Mouse (Mus musculus) induced T-regulatory cell, adult 2 months (primary cell): Measurements from ENCODE around the gene Bola2.

Source experiments
- DNase-seq: peaks from one replicate; pipeline ENCODE4 v3.0.0-alpha.2; 2012; ENCODE audit warnings: low read depth

Bola2 gene

GRCm38 (mm10) chr7:126689021-126689420, 6.2 kb upstream of the Bola2 start:
- no peak for DNase-seq

- DNase-seq: no peak
These were observed 4.5 kb upstream of the Bola2 start for GRCm38 (mm10) chr7:126690737-126691136.

GRCm38 (mm10) chr7:126691676-126692075, 3.5 kb upstream of the Bola2 start:
- DNase-seq: no peak

GRCm38 (mm10) chr7:126692426-126692825, 2.8 kb upstream of the Bola2 start:
- DNase-seq: peak; percentile 9

GRCm38 (mm10) chr7:126693256-126693655, 1.9 kb upstream of the Bola2 start:
- DNase-seq: peak; percentile 96

GRCm38 (mm10) chr7:126693781-126694180, 1.4 kb upstream of the Bola2 start:
- no peak for DNase-seq

GRCm38 (mm10) chr7:126694441-126695051, 655 bp upstream of the Bola2 start:
- peak; percentile 32 for DNase-seq

GRCm38 (mm10) chr7:126695631-126696207, 518 bp downstream of the Bola2 start, which contains the start of gene Slx1b:
Gene Slx1b (minus strand): TSS chr7:126695784.
- DNase-seq: peak; percentile 96

- no peak for DNase-seq
These were observed 1.1 kb downstream of the Bola2 start for GRCm38 (mm10) chr7:126696303-126696702.

GRCm38 (mm10) chr7:126696886-126697285, 1.7 kb downstream of the Bola2 start:
- DNase-seq: peak; percentile 63

GRCm38 (mm10) chr7:126697838-126698237, 2.6 kb downstream of the Bola2 start:
- DNase-seq: no peak

GRCm38 (mm10) chr7:126700063-126701015, 5.1 kb downstream of the Bola2 start:
- DNase-seq: peak; percentile 59

GRCm38 (mm10) chr7:126701070-126701469, 5.9 kb downstream of the Bola2 start:
- DNase-seq: peak; percentile 99

GRCm38 (mm10) chr7:126701559-126702357, 6.6 kb downstream of the Bola2 start:
- DNase-seq: no peak

- peak; percentile 91 for DNase-seq
These were observed 7.2 kb downstream of the Bola2 start for GRCm38 (mm10) chr7:126702358-126702757.

- DNase-seq: peak; percentile 77
These were observed 7.9 kb downstream of the Bola2 start for GRCm38 (mm10) chr7:126702861-126703756.

GRCm38 (mm10) chr7:126703757-126704077, 8.5 kb downstream of the Bola2 start:
- DNase-seq: no peak

GRCm38 (mm10) chr7:126704121-126704980, 9.2 kb downstream of the Bola2 start:
- peak; percentile 93 for DNase-seq

- peak; percentile 86 for DNase-seq
These were observed 12.4 kb downstream of the Bola2 start, which contains the start of gene Coro1a for GRCm38 (mm10) chr7:126707442-126708174. Gene Coro1a (minus strand): TSS chr7:126707787.
